Mouse (Mus musculus) induced T-regulatory cell, adult 2 months (primary cell): ENCODE results near the gene Osm.

Source experiments
- DNase-seq: peaks from one replicate; pipeline ENCODE4 v3.0.0-alpha.2; 2012; ENCODE audit warnings: low read depth

The Osm gene

GRCm38 (mm10) chr11:4235665-4236545 lies at the start of gene Osm:
Gene Osm (plus strand): TSS chr11:4236420.
- DNase-seq: peak; percentile 85

GRCm38 (mm10) chr11:4186486-4187317 lies 49.5 kb upstream of the Osm start, which contains the start of gene Tbc1d10a:
Gene Tbc1d10a (plus strand): TSS chr11:4186789.
- peak; percentile 99 for DNase-seq

- DNase-seq: no peak
Observed at GRCm38 (mm10) chr11:4187318-4187700, 48.9 kb upstream of the Osm start.

GRCm38 (mm10) chr11:4189182-4189581 lies 47.0 kb upstream of the Osm start:
- DNase-seq: no peak

GRCm38 (mm10) chr11:4190677-4191076 lies 45.5 kb upstream of the Osm start:
- DNase-seq: no peak

- DNase-seq: no peak
Observed at GRCm38 (mm10) chr11:4192757-4193156, 43.5 kb upstream of the Osm start.

- no peak for DNase-seq
Observed at GRCm38 (mm10) chr11:4193420-4193819, 42.8 kb upstream of the Osm start.

- peak; percentile 64 for DNase-seq
Observed at GRCm38 (mm10) chr11:4195597-4196031, 40.6 kb upstream of the Osm start.

GRCm38 (mm10) chr11:4196636-4197035 lies 39.6 kb upstream of the Osm start:
- DNase-seq: no peak

- no peak for DNase-seq
Observed at GRCm38 (mm10) chr11:4197691-4198090, 38.5 kb upstream of the Osm start.

- peak; percentile 68 for DNase-seq
Observed at GRCm38 (mm10) chr11:4201981-4202700, 34.1 kb upstream of the Osm start.

GRCm38 (mm10) chr11:4202995-4203704 lies 33.1 kb upstream of the Osm start:
- peak; percentile 89 for DNase-seq

- no peak for DNase-seq
Observed at GRCm38 (mm10) chr11:4203705-4204074, 32.5 kb upstream of the Osm start.

- peak; percentile 35 for DNase-seq
Observed at GRCm38 (mm10) chr11:4205097-4205655, 31.0 kb upstream of the Osm start.

GRCm38 (mm10) chr11:4205951-4206350 lies 30.3 kb upstream of the Osm start:
- peak; percentile 83 for DNase-seq

GRCm38 (mm10) chr11:4206563-4206962 lies 29.7 kb upstream of the Osm start:
- DNase-seq: peak; percentile 80

GRCm38 (mm10) chr11:4207655-4208054 lies 28.6 kb upstream of the Osm start:
- no peak for DNase-seq

- DNase-seq: peak; percentile 54
Observed at GRCm38 (mm10) chr11:4209556-4209955, 26.7 kb upstream of the Osm start.

GRCm38 (mm10) chr11:4210786-4211185 lies 25.4 kb upstream of the Osm start:
- DNase-seq: no peak

GRCm38 (mm10) chr11:4213107-4213506 lies 23.1 kb upstream of the Osm start:
- no peak for DNase-seq

- DNase-seq: no peak
Observed at GRCm38 (mm10) chr11:4214572-4214971, 21.6 kb upstream of the Osm start.
